Mouse (Mus musculus): ENCODE data around the gene Wwc1. TPM values are rescaled to one million over a fixed set of nuclear protein-coding genes. Genes with fewer than 3 reads are reported as not detected.

The Wwc1 gene
- polyA plus RNA-seq, 1 experiment from 2014 or later, result 9.5 TPM

DNA sequence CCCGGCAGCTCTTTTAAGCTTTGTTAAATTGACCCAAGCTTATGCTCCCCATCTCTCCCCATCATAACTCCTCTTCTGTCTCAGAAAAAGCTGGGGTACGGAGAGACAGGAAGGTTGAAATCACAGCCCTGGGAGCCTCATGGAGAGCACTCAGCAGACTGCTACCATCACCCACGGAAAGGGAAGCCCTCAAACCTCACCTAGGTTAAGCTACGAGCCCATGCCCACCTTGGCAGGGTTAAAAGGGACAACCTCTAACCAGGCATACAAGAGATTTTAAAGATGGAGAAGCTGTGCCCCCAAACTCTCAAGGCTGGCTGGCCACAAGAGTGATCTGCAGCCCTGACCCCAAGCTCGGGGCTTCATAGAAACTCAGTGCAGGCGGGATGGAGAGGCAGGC, 3.2 kb downstream of the Wwc1 start:
- Histone ChIP-seq H3K9me3 (ENCODE audit: control insufficient read depth, low read length) (no peaks in the 10 kb centered on the region), H3K4me2 (replicated peaks; ENCODE audit: low read depth, low read length) (no peak overlapping the region), H3K4me1 (ENCODE audit: control insufficient read depth, insufficient read depth, low read length) (peaks cover 16% of the 10 kb centered on the region; the same call in 1 of the 2 replicates), H3K27ac (ENCODE audit: low read depth, low read length) (no peak overlapping the region), H3K27me3 (ENCODE audit: control insufficient read depth, insufficient read depth, low read length) (peaks cover 3% of the 10 kb centered on the region), H3K9ac (ENCODE audit: low read depth, low read length) (no peak overlapping the region), H3K4me3 (ENCODE audit: low read length) (no peak overlapping the region), H3K36me3 (ENCODE audit: control insufficient read depth, insufficient read depth, low read length) (no peaks in the 10 kb centered on the region)
- WGBS, result 69% methylated on average over 6 of the region's 6 CpGs
- ATAC-seq (ENCODE audit: low FRiP score, low TSS enrichment), result no peak

- Histone ChIP-seq H3K4me2 (replicated peaks; ENCODE audit: low read depth, low read length) (no peak overlapping the region), H3K27ac (ENCODE audit: low read depth, low read length) (no peak overlapping the region)
- 60% methylated on average over 6 of the region's 6 CpGs for WGBS
Measured at GRCm38 (mm10) chr11:35976482-35976881, 3.8 kb downstream of the Wwc1 start.

GRCm38 (mm10) chr11:35974632-35975450, 5.5 kb downstream of the Wwc1 start:
- no peaks in the 10 kb centered on the region for H3K36me3 ChIP-seq (ENCODE audit: control insufficient read depth, insufficient read depth, low read length)
- H3K4me1 ChIP-seq (ENCODE audit: control insufficient read depth, insufficient read depth, low read length), result peaks cover 16% of the 10 kb centered on the region; the same call in 1 of the 2 replicates
- H3K27ac ChIP-seq (ENCODE audit: low read depth, low read length), result no peak overlapping the region
- no peak overlapping the region for H3K9ac ChIP-seq (ENCODE audit: low read depth, low read length)
- no peaks in the 10 kb centered on the region for H3K9me3 ChIP-seq (ENCODE audit: control insufficient read depth, low read length)
- H3K4me2 ChIP-seq (replicated peaks; ENCODE audit: low read depth, low read length), result no peak overlapping the region
- no peaks in the 10 kb centered on the region for H3K27me3 ChIP-seq (ENCODE audit: control insufficient read depth, insufficient read depth, low read length)
- ATAC-seq (ENCODE audit: low FRiP score, low TSS enrichment), result no peak
- 76% methylated on average over 6 of the region's 6 CpGs for WGBS
- no peak overlapping the region for H3K4me3 ChIP-seq (ENCODE audit: low read length)

More at GRCm38 (mm10) chr11:35976482-35976881, 3.8 kb downstream of the Wwc1 start:
- Histone ChIP-seq H3K36me3 (ENCODE audit: control insufficient read depth, insufficient read depth, low read length) (no peaks in the 10 kb centered on the region), H3K9me3 (ENCODE audit: control insufficient read depth, low read length) (no peaks in the 10 kb centered on the region), H3K27me3 (ENCODE audit: control insufficient read depth, insufficient read depth, low read length) (no peaks in the 10 kb centered on the region), H3K9ac (ENCODE audit: low read depth, low read length) (no peak overlapping the region), H3K4me1 (ENCODE audit: control insufficient read depth, insufficient read depth, low read length) (peaks cover 16% of the 10 kb centered on the region; the same call in 1 of the 2 replicates), H3K4me3 (ENCODE audit: low read length) (no peak overlapping the region)
- ATAC-seq (ENCODE audit: low FRiP score, low TSS enrichment), result no peak

GRCm38 (mm10) chr11:35973135-35973534, 7.2 kb downstream of the Wwc1 start:
- ATAC-seq (ENCODE audit: low FRiP score, low TSS enrichment), result no peak
- H3K4me1 ChIP-seq (ENCODE audit: control insufficient read depth, insufficient read depth, low read length), result peaks cover 6% of the 10 kb centered on the region; the same call in 1 of the 2 replicates
- H3K4me2 ChIP-seq (replicated peaks; ENCODE audit: low read depth, low read length), result no peak overlapping the region
- no peaks in the 10 kb centered on the region for H3K27me3 ChIP-seq (ENCODE audit: control insufficient read depth, insufficient read depth, low read length)
- H3K36me3 ChIP-seq (ENCODE audit: control insufficient read depth, insufficient read depth, low read length), result no peaks in the 10 kb centered on the region
- H3K9ac ChIP-seq (ENCODE audit: low read depth, low read length), result no peak overlapping the region; the same call in 1 of the 2 replicates
- H3K4me3 ChIP-seq (ENCODE audit: low read length), result no peak overlapping the region
- no peak overlapping the region for H3K27ac ChIP-seq (ENCODE audit: low read depth, low read length)
- 50% methylated on average over 7 of the region's 7 CpGs for WGBS
- H3K9me3 ChIP-seq (ENCODE audit: control insufficient read depth, low read length), result no peaks in the 10 kb centered on the region

DNA sequence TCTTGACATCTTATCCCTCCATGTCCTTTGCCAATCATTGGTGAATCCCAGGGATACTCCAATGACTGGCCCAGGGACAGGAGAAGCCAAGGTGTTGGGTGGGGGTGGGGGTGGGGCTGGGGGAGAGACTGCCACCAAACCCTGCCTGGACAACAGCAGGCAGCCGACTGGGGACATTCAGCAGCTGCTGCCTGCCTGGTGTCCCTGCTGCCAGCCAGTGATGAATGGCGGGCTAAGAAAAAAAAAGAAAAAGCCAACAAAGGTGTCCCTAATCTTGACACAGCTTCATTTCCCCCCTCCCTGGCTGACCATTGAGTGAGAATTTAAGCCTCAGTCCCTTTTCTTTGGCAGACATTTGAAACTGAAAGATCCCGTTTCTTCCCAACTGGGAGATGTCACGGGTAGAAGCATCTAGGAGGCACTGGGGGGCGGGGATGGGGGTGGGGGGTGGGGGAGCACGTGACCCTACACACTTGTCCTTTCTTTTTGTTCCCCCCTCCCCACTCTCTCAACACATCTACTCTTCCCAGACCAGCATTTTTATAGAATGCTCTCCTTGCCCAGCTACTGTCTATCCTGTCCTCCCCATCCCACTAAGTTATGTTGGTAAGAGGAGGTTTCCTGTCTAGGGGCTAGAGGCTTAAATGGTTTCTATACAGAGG, 7.9 kb downstream of the Wwc1 start:
- no peaks in the 10 kb centered on the region for H3K36me3 ChIP-seq (ENCODE audit: control insufficient read depth, insufficient read depth, low read length)
- no peak overlapping the region for H3K27ac ChIP-seq (ENCODE audit: low read depth, low read length)
- ATAC-seq (ENCODE audit: low FRiP score, low TSS enrichment), result peak; percentile 61
- no peaks in the 10 kb centered on the region for H3K27me3 ChIP-seq (ENCODE audit: control insufficient read depth, insufficient read depth, low read length)
- 0 out of 2 replicates have a peak, but pooled peaks cover 6% of the 10 kb centered on the region for H3K4me1 ChIP-seq (ENCODE audit: control insufficient read depth, insufficient read depth, low read length)
- 10% methylated on average over 6 of the region's 6 CpGs for WGBS
- no peak overlapping the region for H3K9ac ChIP-seq (ENCODE audit: low read depth, low read length)
- no peak overlapping the region for H3K4me2 ChIP-seq (replicated peaks; ENCODE audit: low read depth, low read length)
- no peak overlapping the region for H3K4me3 ChIP-seq (ENCODE audit: low read length)
- no peaks in the 10 kb centered on the region for H3K9me3 ChIP-seq (ENCODE audit: control insufficient read depth, low read length)

DNA sequence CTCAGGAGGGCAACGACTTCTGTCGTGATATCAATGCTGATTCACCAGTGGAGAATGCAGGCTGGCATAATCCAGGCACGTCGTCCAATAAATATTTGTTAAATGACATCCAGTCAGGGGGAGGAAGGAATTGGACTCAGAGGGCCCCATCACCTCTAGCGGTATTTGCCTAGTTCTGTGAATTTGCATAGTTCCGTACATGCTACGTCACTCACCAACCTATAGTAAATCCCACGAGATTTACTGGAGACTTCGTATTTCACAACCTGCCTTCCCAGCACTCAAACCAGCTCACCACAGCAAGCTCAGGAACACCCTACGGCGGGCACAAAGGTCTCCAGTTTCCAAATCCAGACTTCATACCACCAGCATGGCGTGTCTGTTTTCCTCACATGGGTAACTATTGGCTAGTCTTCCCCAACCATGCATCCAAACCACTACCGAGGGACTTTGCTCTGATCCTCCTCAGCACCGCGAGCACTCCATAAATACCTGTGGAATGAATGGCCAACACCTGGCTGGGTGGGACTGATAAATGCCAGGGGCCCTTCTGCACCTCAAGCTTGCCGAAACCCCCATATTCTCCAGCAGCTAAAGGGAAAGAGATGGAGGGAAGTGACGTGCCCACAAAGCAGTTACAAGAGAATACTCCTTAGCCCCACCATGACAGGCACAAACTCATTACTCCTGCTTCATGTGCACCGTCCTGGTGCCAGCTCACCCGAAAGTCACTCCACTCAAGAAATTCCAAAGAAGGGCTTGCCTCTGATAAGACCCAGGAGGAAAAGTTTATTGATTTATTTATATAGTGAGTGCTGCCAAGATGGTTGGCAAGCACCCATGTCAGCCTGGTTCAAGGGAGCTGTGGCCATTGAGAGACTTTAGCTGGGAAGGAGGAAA, 9.3 kb downstream of the Wwc1 start:
- H3K9ac ChIP-seq (ENCODE audit: low read depth, low read length), result no peak overlapping the region
- H3K4me3 ChIP-seq (ENCODE audit: low read length), result no peak overlapping the region
- H3K36me3 ChIP-seq (ENCODE audit: control insufficient read depth, insufficient read depth, low read length), result no peaks in the 10 kb centered on the region
- H3K27me3 ChIP-seq (ENCODE audit: control insufficient read depth, insufficient read depth, low read length), result no peaks in the 10 kb centered on the region
- no peaks in the 10 kb centered on the region for H3K4me1 ChIP-seq (ENCODE audit: control insufficient read depth, insufficient read depth, low read length)
- H3K9me3 ChIP-seq (ENCODE audit: control insufficient read depth, low read length), result no peaks in the 10 kb centered on the region
- 87% methylated on average over 19 of the region's 19 CpGs for WGBS
- ATAC-seq (ENCODE audit: low FRiP score, low TSS enrichment), result no peak
- no peak overlapping the region for H3K4me2 ChIP-seq (replicated peaks; ENCODE audit: low read depth, low read length)
- H3K27ac ChIP-seq (ENCODE audit: low read depth, low read length), result no peak overlapping the region

DNA sequence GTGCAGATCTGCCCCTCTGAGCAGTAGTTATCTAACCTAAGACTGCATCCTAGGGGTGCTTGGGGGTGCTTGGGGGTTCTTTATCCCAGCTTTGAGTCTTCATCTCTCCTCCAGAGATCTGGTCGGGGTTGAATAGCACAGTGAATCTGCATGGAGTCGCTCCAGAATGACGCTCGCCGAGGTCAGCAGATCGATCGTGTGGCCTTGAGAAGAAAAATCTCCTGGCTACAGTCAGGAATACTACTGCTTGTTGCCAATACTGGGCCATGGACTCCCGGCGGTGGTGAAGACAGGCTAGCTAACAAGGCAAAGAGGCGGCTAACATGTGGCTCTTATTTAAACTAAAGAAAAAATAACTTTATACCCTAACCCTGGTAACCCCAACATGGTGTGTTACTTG, 12.0 kb downstream of the Wwc1 start:
- WGBS, result 94% methylated on average over 10 of the region's 10 CpGs
- no peak overlapping the region for H3K4me2 ChIP-seq (replicated peaks; ENCODE audit: low read depth, low read length)
- H3K27me3 ChIP-seq (ENCODE audit: control insufficient read depth, insufficient read depth, low read length), result no peaks in the 10 kb centered on the region
- no peaks in the 10 kb centered on the region for H3K9me3 ChIP-seq (ENCODE audit: control insufficient read depth, low read length)
- no peaks in the 10 kb centered on the region for H3K36me3 ChIP-seq (ENCODE audit: control insufficient read depth, insufficient read depth, low read length)
- H3K4me3 ChIP-seq (ENCODE audit: low read length), result no peak overlapping the region
- H3K27ac ChIP-seq (ENCODE audit: low read depth, low read length), result no peak overlapping the region
- H3K4me1 ChIP-seq (ENCODE audit: control insufficient read depth, insufficient read depth, low read length), result no peaks in the 10 kb centered on the region
- ATAC-seq (ENCODE audit: low FRiP score, low TSS enrichment), result no peak
- no peak overlapping the region for H3K9ac ChIP-seq (ENCODE audit: low read depth, low read length)

DNA sequence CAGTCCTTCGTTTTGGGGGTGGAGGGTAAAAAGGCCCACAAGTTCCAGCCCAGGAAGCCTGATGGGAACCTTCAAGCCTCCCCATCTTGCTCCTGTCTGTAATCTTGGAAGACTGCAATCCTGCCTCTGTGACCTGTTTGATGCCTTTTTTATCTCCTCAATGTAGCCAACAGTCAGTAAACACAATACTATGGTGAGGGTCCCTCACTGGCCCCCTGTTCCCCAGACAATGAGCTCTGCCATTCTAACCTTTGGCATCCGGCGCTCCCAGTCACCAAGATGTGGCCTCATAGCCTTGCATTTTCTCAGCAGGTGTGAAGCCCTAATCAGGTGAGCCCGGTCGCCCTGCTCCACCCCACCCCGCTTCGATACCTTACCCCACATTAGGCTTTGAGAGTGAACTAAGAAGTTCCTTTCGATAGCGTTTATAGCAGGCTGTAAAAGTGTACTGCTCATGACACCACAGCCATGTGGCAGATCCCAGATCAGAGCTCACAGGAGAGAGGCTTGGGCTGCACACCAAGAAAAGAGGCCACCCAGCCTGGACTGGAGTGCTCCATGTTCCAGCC, 16.3 kb downstream of the Wwc1 start:
- no peak overlapping the region for H3K27ac ChIP-seq (ENCODE audit: low read depth, low read length)
- H3K36me3 ChIP-seq (ENCODE audit: control insufficient read depth, insufficient read depth, low read length), result no peaks in the 10 kb centered on the region
- H3K27me3 ChIP-seq (ENCODE audit: control insufficient read depth, insufficient read depth, low read length), result no peaks in the 10 kb centered on the region
- ATAC-seq (ENCODE audit: low FRiP score, low TSS enrichment), result no peak
- no peak overlapping the region for H3K4me2 ChIP-seq (replicated peaks; ENCODE audit: low read depth, low read length)
- no peak overlapping the region for H3K9ac ChIP-seq (ENCODE audit: low read depth, low read length)
- WGBS, result 50% methylated on average over 9 of the region's 9 CpGs
- H3K4me1 ChIP-seq (ENCODE audit: control insufficient read depth, insufficient read depth, low read length), result no peaks in the 10 kb centered on the region
- H3K9me3 ChIP-seq (ENCODE audit: control insufficient read depth, low read length), result no peaks in the 10 kb centered on the region
- no peak overlapping the region for H3K4me3 ChIP-seq (ENCODE audit: low read length)

Data from kidney, embryonic 14.5 days (tissue).